Mouse (Mus musculus) inflammation-experienced regulatory T-cells, adult 6 months (primary cell): ENCODE data around the gene Eif2b4. TPM values are rescaled to one million over a fixed set of nuclear protein-coding genes. Genes with fewer than 3 reads are reported as not detected.

ENCODE experiments used
- ATAC-seq: one replicate; pipeline ENCODE4 v1.8.0; 2017
- polyA plus RNA-seq, 3 experiments: library from polyadenylated mRNA; unstranded; fragments of 100-300 nt; shearing (Covaris generic); gene quantifications; one replicate each; pipeline ENCODE4 v1.2.1; 2017

Gene Eif2b4
- polyA plus RNA-seq, 3 experiments from 2014 or later = 38.7 to 45.8 (median 44.4) TPM

DNA sequence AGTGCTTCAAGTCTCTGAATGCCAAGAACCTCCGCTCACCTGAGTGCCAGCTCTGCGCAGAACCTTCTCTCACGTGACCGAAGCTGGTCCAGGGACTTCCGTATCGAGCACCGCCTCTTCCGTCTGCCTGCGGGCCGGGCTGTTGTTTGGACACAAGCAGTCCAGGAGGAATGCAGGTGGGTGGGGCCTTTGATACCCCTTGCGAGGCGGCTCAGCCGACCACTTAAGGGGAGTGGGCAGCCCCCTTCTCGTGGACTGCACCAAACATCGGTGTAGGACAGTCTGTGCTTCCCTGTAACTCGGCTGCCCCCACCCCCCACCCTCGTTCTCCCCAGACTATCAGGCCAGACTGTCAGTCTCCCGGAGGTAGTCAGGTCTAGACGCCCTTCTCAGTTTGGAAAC lies 39.1 kb downstream of the Eif2b4 start, which contains the start of gene Mpv17:
Gene Mpv17, minus strand, starts transcription at position 100 of the 402 bp plus-strand sequence.
- ATAC-seq = peak; percentile 97

DNA sequence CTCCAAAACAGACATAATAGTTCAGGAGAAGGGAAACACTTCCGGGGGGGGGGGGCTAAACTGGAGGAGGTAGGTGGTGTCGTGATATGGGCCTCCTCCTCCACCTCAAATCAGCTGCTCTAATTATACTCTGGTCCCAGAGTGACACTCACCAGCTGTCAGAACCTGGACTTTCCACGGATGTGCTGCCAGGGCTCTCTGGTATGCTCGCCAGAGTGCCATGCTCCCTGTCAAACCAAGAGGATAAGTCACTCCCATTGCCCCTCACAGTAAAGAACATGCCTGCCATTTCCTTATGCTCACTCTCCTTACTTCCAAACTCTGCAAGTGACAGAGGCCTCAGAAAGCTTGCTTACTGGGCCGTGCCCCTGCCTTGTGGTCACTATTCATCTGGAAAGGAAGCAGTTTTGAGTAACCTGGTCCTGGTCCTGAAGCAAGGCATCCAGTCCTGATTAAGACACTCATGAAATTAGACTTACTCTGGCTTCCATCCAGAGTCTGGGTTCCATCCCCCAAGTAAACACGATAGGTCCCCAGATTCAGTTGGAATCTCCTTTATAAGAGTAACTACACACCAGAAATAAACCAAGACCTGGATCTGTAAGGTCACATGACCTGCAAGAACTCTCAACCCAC lies 39.6 kb downstream of the Eif2b4 start:
- no peak for ATAC-seq

DNA sequence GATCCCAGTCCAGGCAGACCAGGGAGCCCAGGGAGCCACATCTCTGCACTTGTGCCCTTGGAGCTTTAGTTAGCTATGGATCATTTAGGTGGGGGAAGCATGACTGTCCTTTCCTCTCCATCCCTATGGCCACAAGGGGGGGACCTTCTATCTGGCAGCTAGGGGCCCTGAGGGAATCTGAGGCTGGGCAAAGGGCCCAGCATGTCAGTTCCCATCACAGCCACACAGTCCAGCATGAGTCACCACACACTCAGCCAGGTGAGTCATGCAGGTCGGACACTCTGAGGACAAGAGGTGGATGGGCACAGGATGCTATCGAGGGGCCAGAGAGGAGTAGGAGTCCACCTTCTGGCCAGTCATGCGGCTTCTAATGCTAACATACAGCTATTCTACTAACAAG lies 41.5 kb downstream of the Eif2b4 start:
- no peak for ATAC-seq

DNA sequence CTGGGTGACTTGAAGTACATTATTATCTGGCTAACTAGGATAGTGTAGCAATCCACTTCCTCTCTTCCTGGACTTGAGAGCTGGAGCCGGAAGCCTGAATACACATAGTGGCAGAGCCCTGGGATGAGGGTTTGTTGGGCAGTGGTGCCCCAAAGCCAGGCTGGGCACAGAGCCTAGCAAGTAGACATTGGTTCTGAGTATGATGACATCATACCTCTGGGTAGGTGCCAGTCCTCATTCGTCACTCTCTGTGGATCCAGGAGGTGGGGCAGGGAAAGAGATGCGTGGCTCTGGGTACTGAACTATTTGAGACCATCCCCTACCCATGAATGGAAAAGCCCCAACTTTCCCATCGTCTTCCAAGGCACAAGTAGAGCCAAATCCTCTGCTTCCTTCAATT lies 43.4 kb downstream of the Eif2b4 start:
- ATAC-seq = no peak

DNA sequence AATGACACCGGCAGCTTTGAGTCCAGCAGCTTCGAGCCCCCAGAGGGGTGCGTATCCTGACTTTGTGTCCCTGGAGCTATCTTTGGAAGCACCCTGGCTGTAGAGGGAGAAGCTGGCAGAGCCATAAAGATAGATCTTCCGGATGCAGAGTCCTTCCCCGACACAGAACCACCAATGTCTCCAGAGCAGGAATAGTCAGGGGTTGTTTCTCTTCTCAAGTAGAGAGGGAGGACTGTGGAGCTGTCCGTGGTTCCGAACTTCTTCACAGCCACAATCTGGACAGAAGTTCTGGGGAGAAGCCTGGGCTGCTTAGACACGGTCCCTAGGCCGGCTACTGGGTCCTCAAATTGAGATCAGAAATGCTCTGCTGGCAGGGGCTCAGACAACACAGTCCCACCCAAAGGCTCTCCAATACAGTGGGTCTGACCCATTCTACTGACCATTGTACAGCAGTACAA lies 54.2 kb downstream of the Eif2b4 start:
- no peak for ATAC-seq

DNA sequence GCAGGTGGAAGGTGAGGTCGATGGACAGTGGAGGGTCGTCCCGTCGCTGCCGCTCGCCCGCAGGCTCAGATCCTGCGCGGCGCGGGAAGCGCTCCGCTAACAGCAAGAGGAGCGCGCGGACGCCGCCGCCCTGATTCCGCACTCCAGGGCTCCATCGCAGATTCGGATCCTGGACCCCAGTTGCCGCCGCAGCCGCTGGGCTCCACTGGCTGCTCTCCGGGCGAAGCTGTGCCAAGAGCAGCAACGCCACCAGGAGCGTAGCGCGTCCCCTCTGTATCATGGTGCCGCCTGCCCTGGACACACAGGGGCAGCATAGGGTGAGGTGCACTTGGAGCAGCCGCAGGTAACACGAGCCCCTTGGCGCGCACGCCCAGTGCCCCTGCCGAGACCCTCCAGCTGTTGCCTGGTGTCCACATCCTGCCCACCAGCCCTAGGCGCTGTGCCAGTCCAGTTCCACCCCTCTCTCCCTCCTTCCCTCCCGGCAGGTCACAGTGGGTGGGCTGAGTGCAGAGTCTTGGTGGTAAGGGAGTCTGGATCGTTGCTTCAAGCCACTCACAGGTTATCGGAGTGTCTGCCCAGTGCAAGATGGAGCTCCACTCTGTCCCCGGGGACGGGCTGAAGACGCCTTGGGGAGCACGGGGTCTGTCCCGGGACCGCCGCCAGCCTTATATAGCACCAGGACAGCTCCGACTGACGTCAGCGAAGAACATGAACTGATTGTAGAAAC lies 54.8 kb downstream of the Eif2b4 start, which contains the start of gene Ucn:
Gene Ucn, minus strand, starts transcription at position 589 of the 727 bp plus-strand sequence.
- no peak for ATAC-seq

DNA sequence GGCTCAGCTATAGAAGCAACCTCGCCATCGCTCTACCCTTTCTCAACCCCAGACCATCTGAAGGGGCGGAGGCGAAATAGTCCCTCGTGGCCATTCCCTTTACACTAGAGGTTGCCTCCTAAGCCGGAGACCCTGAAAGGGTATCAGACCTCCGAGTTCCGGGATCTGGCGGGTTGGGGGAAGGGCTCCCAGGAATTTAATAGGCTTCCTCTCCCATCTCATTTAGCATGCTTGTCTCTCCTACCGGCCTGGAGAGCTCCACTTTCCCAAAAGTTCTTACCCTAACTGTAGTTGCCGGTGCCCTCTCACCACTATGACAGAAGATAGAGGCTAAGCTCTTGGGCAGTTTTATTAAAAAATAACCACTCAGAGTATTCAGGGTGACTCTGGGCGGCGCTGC lies 55.6 kb downstream of the Eif2b4 start:
- ATAC-seq = no peak

Other genes starting within 250 kb of the Eif2b4 start
- not detected for gene Cgref1, start 247.8 kb downstream of the Eif2b4 start, polyA plus RNA-seq
- gene Preb, start 233.1 kb downstream of the Eif2b4 start, polyA plus RNA-seq = 10 to 100 TPM; 56.7 to 79.6 (median 69.0) TPM
- not detected for gene Tcf23, start 224.8 kb downstream of the Eif2b4 start, polyA plus RNA-seq
- gene Atraid, start 145.1 kb downstream of the Eif2b4 start, polyA plus RNA-seq = 10 to 100 TPM; 61.6 to 98.6 (median 81.7) TPM
- gene Slc5a6, start 144.5 kb downstream of the Eif2b4 start, polyA plus RNA-seq = 1 to 10 TPM; 4.9 to 7.0 (median 4.9) TPM
- 10 to 100 TPM in 1 of 3 experiments, 1 to 10 TPM in 2; 5.4 to 11.8 (median 7.8) TPM for gene Cad, start 138.7 kb downstream of the Eif2b4 start, polyA plus RNA-seq
- gene Dnajc5g, start 87.1 kb downstream of the Eif2b4 start, polyA plus RNA-seq = not detected
- gene Slc30a3, start 85.2 kb downstream of the Eif2b4 start, polyA plus RNA-seq = under 1 TPM in 2 of 3 experiments, not detected in 1; 0.45 to 0.57 TPM
- not detected for gene Trim54, start 76.7 kb downstream of the Eif2b4 start, polyA plus RNA-seq
- not detected for gene Ucn, start 54.6 kb downstream of the Eif2b4 start, polyA plus RNA-seq
- 10 to 100 TPM; 40.8 to 67.2 (median 64.2) TPM for gene Mpv17, start 39.2 kb downstream of the Eif2b4 start, polyA plus RNA-seq
- gene Gm29609, start 13.5 kb downstream of the Eif2b4 start, polyA plus RNA-seq = 1 to 10 TPM in 1 of 3 experiments, under 1 TPM in 2; 0.19 to 3.2 (median 0.29) TPM
- 100 to 1,000 TPM in 1 of 3 experiments, 10 to 100 TPM in 2; 61.8 to 103 (median 81.3) TPM for gene Gtf3c2, start 13.3 kb downstream of the Eif2b4 start, polyA plus RNA-seq
- gene Snx17, start 203 bp downstream of the Eif2b4 start, polyA plus RNA-seq = 100 to 1,000 TPM in 2 of 3 experiments, 10 to 100 TPM in 1; 96.4 to 122 (median 119) TPM
- gene Zfp513, start 8.9 kb upstream of the Eif2b4 start, polyA plus RNA-seq = 1 to 10 TPM; 3.5 to 6.1 (median 5.4) TPM
- 10 to 100 TPM; 38.5 to 63.1 (median 49.7) TPM for gene Ppm1g, start 27.3 kb upstream of the Eif2b4 start, polyA plus RNA-seq
- 100 to 1,000 TPM in 1 of 3 experiments, 10 to 100 TPM in 2; 84.6 to 104 (median 84.9) TPM for gene Nrbp1, start 47.4 kb upstream of the Eif2b4 start, polyA plus RNA-seq
- not detected for gene Gm9970, start 47.8 kb upstream of the Eif2b4 start, polyA plus RNA-seq
- gene Krtcap3, start 58.3 kb upstream of the Eif2b4 start, polyA plus RNA-seq = 10 to 100 TPM; 25.8 to 27.7 (median 26.9) TPM
- gene Ift172, start 97.7 kb upstream of the Eif2b4 start, polyA plus RNA-seq = 1 to 10 TPM; 3.3 to 4.4 (median 4.3) TPM
- gene Fndc4, start 102.7 kb upstream of the Eif2b4 start, polyA plus RNA-seq = not detected
- gene Gckr, start 104.0 kb upstream of the Eif2b4 start, polyA plus RNA-seq = under 1 TPM in 2 of 3 experiments, not detected in 1; 0.15 to 0.48 TPM